Mouse (Mus musculus): ENCODE measurements around the gene Mctp1. TPM values are rescaled to one million over a fixed set of nuclear protein-coding genes. Genes with fewer than 3 reads are reported as not detected.
A peak's percentile ranks its signal among the peaks of the same experiment; 100 is the strongest.
"Not testable (repeated sequence)": the region's sequence is repeated elsewhere in the genome, so short reads cannot be mapped to it uniquely, and the experiment has no call there.

The Mctp1 gene
- 46.0 to 66.4 TPM (median 46.1 TPM) in 3 replicates for total RNA-seq (2017)

DNA sequence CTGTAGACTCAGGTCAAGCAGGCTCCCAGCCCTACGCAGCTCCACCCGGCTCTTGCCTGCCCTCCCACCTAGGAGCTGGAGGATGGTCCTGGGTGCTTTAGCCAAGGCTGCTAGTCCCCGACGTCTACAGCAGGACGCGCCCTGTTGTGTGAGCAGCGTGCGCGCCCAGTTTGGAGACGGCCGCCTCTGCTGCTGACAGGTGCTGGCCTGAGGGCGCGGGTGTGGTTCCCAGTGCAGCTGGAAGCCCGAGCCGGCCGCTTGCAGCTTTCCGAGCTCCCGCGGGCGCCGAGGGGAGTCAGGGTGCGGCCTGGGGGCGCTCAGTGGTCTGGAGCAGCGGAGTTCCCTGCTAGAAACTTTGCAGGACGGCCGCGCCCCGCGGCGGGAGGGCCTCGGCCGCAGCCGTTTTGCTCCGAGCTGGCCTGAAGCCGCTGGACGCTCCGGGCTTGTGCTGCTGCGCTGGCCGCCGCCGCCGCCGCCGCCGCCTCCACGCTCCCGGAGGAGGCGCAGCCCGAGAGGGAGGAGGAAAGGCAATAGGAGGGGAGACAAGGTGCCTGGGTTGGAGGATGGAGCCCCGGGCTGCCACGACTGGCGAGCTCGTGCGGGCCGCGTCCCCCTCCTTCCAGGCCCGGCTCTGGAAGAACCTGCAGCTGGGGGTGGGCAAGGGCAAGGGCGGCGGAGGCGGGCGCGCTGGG lies at the start of gene Mctp1:
Mctp1 (plus strand) TSS at position 564 of the 692 bp plus-strand sequence.
- peak; percentile 34; the same call in 1 of the 2 replicates for ATAC-seq (replicated peaks; ENCODE audit: insufficient number of reproducible peaks, low FRiP score, low TSS enrichment, poor library complexity, severe bottlenecking)

DNA sequence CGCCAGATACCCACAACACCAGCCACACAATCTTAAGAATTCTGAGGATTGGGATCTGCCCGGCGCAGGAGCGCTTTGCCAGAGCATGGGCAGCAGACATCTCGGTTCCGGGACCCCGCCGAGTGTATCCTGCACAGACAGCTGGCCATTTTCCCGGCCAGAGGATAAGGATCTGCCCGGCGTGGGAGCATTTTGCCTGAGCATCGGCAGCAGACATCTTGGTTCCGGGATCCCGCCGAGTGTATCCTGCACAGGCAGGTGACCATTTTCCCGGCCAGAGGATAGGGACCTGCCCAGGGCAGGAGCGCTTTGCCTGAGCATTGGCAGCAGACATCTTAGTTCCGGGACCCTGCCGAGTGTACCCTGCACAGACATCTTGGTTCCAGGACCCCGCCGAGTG lies 38.4 kb upstream of the Mctp1 start:
- not testable (repeated sequence) for ATAC-seq (replicated peaks; ENCODE audit: insufficient number of reproducible peaks, low FRiP score, low TSS enrichment, poor library complexity, severe bottlenecking)

DNA sequence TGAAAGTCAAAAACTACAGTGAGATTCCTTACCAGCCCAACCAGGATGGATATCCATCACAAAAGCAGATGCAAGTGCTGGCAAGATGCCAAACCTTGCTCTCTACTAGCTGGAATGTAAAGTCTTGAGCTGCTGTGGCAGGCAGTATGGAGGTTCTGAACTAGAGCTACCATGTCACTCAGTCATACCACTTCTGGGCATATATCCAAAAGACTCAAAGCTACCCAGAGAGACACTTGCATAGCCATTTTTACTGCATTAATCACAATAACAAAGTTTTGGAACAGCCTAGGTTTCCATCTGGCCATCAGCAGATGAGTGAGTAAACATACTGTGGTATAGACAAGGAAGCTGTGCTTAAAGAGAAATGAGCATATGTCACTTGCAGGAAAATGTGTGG lies 25.6 kb upstream of the Mctp1 start:
- ATAC-seq (replicated peaks; ENCODE audit: insufficient number of reproducible peaks, low FRiP score, low TSS enrichment, poor library complexity, severe bottlenecking): no peak

DNA sequence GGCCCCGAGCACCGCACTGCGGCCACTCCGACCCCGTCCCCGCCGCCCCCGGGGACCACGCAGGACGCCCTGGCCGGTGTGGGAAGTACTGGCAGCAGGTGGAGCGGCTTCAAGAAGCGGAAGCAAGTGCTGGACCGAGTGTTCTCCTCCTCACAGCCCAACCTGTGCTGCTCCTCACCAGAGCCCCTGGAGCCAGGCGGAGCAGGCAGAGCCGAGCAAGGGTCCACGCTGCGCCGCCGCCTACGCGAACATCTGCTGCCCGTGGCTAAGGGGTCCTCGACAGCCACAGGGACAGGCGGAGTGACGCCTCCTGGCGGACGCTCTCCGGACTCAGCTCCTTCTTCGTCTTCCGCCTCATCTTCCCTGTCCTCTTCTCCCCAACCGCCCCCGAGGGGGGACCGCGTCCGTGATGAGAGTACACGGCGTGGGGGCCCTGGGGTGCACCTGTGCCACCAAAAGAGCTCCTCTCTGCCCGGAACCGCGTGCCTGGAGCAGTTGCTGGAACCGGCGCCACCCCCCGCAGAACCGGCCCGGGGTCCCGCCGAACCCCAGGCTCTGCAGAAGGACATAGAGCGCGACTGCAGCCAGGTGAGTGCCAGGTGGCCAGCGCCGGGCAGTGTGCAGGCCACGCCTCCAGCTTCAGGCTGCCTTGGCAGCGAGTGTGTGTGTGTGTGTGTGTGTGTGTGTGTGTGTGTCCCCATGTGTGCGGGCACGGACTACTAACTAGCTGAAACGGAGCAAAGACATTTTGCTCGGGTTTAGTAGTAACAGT lies 515 bp downstream of the Mctp1 start:
- ATAC-seq (replicated peaks; ENCODE audit: insufficient number of reproducible peaks, low FRiP score, low TSS enrichment, poor library complexity, severe bottlenecking): peak; percentile 47; the same call in 1 of the 2 replicates

DNA sequence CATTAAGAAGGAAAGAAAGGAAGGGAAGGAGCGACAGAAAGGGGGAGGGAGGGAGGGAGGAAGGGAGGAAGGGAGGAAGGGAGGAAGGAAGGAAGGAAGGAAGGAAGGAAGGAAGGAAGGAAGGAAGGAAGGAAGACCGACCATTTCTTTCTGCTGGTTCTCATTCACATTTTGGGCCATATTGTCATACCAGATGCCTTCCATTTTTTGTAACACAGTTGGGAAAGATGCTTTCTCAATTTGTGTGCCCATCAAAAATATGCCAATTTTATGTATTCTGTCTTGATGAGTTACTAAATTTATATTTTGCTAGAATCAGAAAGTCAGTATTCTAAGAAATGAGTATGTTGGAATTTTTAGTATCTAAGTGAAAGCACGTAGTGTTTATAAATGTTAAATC lies 4.3 kb downstream of the Mctp1 start:
- no peak for ATAC-seq (replicated peaks; ENCODE audit: insufficient number of reproducible peaks, low FRiP score, low TSS enrichment, poor library complexity, severe bottlenecking)

DNA sequence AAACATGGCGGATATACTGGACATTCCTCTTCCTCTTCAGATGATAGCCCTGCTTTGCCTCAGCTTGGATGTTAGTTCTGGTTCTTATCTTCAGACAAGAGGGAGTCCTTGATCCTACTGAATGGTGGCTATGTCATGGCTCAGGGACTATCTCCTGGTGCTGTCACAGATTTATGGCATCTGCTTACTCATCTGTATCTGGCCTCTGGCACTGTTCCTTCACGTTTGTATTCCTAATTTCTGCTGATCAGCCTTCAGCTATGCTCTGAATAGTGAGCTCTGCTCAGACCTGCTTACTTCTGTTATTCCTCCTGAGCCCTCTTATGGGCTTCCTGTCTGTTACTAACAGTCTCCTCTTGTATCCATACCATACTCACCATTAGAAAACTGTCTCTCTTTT lies 7.6 kb downstream of the Mctp1 start:
- no peak for ATAC-seq (replicated peaks; ENCODE audit: insufficient number of reproducible peaks, low FRiP score, low TSS enrichment, poor library complexity, severe bottlenecking)

DNA sequence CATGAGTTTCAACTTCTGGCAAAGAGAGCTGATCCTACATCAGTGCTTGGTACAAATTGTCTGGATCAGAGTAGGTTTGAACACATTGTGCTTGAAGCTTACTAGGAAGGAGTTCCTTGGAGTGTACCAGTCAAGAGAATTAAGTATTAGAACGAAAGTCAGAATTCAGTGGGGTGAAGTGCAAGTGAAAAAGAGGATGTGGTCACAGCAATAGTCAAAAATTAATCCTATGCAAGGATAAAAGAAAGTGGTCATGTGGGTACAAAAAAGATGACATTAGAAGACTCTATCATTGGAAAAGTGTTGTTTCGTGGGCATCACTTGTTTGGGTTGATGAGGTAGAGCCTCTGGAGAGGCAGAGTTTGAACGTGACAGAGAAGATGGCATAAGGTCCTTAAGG lies 8.8 kb downstream of the Mctp1 start:
- 0 out of 2 replicates have a peak, but pooled peaks have one; percentile 40 for ATAC-seq (replicated peaks; ENCODE audit: insufficient number of reproducible peaks, low FRiP score, low TSS enrichment, poor library complexity, severe bottlenecking)

DNA sequence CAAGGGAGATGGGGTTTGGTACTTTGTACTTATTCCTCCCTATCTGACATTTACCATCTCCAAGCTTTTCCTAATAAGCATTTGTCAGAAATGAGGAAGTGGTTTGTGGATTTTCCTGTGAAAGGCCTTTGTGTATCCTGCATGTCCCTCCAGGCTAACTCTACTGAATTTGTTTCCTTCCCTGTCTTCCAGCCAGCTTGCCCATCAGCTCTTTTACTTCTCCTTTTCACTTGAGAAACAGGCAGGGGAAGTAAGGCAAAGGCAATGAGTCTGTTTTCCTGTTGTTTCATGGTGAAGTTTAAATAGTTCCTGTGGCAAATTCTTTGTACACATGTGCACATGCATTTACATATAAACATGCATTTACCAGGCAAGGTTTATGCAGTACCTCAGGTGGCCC lies 11.6 kb downstream of the Mctp1 start:
- ATAC-seq (replicated peaks; ENCODE audit: insufficient number of reproducible peaks, low FRiP score, low TSS enrichment, poor library complexity, severe bottlenecking): peak; percentile 66; the same call in 1 of the 2 replicates

DNA sequence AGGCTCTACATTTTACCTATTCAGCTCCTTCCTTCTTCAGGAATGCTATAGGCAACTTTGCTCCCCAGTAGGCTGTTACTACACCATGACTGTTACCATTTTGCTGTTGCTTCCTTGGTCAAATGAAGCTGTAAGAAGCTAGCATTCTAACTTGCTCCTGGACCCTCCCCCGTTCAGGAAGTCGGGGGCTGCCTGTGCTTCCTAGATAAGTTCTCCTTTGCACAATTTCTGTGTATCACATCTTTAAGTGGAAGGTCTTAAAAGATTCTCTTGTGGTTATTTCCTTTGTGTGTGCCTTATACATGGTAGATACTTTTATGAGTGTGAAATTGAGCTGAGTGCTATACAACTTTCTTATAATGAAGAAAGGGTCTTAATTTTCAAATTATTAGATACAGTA lies 25.0 kb downstream of the Mctp1 start:
- no peak for ATAC-seq (replicated peaks; ENCODE audit: insufficient number of reproducible peaks, low FRiP score, low TSS enrichment, poor library complexity, severe bottlenecking)

DNA sequence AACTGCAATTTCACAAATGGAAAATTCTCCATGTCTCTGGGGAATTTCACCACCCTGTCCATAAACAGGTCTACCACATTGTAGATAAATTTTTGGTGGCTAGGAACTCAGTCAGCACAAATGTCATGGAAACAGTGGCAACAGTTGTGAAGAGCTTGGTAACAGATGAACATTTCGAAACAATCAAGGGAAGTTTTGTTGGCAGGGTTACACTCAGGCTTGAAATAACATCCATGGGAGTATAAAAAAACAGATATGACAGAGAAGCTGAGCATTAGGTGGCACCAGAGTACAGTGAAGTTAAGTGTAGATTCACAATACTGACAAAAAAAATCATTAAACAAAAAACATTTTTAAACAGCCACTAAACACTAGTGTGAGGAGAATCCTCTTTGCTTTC lies 26.3 kb downstream of the Mctp1 start:
- ATAC-seq (replicated peaks; ENCODE audit: insufficient number of reproducible peaks, low FRiP score, low TSS enrichment, poor library complexity, severe bottlenecking): no peak

DNA sequence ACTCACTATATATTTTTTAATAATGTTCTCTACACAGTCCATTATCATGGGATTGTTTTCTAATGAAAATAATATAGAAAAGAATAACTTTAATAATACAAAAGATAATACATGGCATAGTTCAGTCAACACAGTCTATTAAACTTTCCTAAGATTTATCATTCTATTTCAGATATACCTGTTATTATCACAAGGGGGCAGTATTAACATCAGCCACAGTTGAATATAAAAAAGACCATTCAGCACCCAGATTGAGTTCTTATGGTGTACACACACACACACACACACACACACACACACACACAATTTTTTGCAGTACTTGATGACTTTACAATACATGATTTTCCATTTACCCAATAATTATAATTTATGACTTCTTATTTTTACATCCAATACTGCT lies 31.0 kb downstream of the Mctp1 start:
- ATAC-seq (replicated peaks; ENCODE audit: insufficient number of reproducible peaks, low FRiP score, low TSS enrichment, poor library complexity, severe bottlenecking): no peak

DNA sequence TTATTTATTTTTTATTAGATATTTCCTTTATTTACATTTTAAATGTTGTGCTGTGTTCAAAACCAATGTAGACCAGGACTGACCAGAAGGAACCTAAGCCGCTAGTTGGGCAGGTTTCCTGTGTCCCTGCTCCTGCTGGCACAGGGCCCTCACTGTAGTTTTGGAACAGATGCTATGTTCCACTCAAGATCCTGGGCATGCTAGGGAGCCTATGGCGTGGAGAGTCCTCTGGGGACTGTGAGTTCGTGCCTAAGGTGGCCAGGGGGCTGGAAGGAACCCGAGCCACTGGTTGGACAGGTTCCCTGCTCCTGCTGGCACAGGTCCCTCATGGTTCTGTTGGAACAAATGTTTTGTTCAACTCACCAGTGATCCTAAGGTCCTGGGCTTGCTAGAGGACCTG lies 35.8 kb downstream of the Mctp1 start:
- no peak for ATAC-seq (replicated peaks; ENCODE audit: insufficient number of reproducible peaks, low FRiP score, low TSS enrichment, poor library complexity, severe bottlenecking)

DNA sequence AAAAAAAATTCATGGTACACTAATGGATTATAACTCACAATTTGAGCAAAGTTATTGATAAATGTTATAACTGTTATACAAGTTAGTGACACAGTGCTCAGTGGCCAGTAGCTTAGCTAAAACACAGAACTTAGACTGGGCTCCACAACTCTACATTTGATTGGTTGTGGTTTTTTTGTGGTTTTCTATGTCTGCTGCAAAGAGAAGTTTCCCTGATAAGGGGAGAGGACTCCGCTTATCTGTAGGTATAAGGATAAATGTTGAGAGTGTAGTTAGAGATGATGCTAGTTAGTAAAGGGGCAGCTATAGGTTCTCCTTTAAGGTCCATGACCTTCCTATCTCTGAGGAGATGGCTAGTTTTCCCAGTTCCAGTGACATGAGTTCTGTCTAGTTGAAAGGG lies 36.7 kb downstream of the Mctp1 start:
- no peak for ATAC-seq (replicated peaks; ENCODE audit: insufficient number of reproducible peaks, low FRiP score, low TSS enrichment, poor library complexity, severe bottlenecking)

DNA sequence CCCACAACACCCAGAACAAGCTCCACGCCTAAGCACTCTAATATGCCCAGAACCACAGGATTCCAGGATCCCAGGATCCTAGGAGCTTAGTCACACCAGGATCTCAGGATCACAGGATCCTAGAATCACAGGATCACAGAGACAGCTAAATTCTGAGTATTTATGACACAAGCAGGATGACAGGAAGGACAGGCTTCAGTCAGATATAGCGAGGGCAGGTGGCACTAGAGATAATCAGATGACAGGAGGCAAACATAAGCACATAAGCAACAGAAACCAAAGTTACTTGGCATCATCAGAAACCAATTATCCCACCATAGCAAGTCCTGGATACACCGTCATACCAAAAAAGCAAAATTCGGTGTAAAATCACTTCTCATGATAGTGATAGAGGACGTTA lies 37.8 kb downstream of the Mctp1 start:
- ATAC-seq (replicated peaks; ENCODE audit: insufficient number of reproducible peaks, low FRiP score, low TSS enrichment, poor library complexity, severe bottlenecking): no peak

DNA sequence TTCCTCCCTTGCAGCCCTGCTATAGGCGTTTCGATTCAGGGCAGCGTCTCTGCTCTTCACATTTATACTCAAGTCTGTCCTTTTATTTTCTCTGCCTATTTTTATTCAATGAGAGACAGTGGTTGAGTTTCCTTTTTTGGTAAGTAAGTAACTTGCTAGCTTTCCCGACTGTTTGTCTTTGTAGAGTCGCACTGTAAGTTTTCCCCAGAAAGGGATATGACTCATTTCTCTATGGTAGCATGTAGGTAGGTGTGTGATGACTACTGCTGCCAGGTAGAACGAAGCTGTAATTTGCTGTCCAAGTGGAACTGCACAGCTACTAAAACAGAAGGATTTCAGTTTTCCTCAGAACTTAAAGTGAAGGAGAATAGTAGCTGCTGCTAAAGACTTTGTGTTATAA lies 45.1 kb downstream of the Mctp1 start:
- ATAC-seq (replicated peaks; ENCODE audit: insufficient number of reproducible peaks, low FRiP score, low TSS enrichment, poor library complexity, severe bottlenecking): no peak

DNA sequence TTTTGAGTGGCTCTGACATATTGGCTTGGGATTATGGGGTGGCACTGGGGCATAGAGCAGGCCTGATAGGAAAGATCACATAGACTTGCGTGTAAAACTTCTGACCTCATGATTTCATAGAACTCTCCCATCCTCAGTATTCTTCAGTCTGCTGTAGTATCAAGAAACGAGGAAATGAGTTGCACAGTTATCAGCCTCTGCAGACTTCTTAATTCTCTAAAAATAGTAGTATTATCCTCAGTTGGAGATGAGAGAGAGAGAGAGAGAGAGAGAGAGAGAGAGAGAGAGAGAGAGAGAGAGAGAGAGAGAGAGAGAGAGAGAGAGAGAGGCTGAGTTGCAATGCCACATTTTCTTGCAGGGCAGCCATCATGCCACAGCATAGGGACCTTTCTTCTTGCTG lies 45.6 kb downstream of the Mctp1 start:
- ATAC-seq (replicated peaks; ENCODE audit: insufficient number of reproducible peaks, low FRiP score, low TSS enrichment, poor library complexity, severe bottlenecking): no peak

DNA sequence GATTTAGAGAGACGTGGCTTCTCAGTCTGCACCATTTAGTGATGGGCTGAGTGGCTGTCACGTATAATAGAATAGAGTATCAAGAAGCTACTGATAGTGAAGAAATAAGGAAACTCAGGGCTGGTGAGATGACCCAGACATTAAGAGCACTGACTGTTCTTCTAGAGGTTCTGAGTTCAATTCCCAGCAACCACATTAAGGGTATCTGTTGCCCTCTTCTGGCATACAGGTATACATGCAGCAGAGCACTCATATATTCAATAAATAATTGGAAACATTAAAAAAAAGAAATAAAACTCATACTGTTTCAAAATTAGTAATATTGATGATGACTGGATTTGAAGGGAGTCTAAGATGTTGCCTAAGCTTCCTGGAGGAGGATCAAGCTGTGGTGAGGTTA lies 47.6 kb downstream of the Mctp1 start:
- no peak for ATAC-seq (replicated peaks; ENCODE audit: insufficient number of reproducible peaks, low FRiP score, low TSS enrichment, poor library complexity, severe bottlenecking)

DNA sequence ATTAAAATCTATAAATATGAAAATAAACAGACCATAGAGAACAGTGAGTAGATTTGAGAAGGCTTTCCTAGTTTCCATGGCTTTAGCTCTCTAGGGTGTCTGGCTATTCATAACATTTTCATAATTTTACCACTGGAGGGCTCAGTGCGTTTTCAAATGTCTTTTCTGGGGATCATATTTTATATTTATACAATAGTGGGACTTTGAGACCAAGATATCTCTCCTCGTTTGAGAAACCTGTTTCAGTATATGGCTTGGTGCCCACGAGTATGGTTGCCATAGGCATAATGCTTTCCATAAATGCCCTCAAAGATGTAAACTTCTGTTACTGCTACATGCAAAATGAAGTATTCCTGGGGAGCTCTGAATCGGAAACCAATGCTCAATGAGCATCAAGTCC lies 49.1 kb downstream of the Mctp1 start:
- no peak for ATAC-seq (replicated peaks; ENCODE audit: insufficient number of reproducible peaks, low FRiP score, low TSS enrichment, poor library complexity, severe bottlenecking)

DNA sequence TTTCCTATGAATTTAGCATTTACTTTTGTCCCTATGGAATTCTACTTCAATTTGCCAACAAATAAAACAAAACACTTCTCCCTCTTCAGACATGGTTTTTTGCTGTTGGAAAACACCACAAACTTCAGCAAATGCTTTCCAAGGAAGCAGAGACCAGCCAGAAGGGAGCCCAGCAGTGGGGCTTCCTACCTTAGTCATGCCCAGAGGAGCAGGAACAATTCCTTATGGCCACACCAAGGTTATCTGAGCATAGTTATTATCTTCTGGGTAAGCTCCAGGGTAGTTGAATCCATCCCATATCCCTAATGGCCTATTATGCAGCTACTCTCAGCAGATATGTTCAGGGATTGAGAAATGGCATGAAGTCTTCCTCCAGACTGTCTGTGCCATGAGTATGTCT lies 52.1 kb downstream of the Mctp1 start:
- ATAC-seq (replicated peaks; ENCODE audit: insufficient number of reproducible peaks, low FRiP score, low TSS enrichment, poor library complexity, severe bottlenecking): no peak

DNA sequence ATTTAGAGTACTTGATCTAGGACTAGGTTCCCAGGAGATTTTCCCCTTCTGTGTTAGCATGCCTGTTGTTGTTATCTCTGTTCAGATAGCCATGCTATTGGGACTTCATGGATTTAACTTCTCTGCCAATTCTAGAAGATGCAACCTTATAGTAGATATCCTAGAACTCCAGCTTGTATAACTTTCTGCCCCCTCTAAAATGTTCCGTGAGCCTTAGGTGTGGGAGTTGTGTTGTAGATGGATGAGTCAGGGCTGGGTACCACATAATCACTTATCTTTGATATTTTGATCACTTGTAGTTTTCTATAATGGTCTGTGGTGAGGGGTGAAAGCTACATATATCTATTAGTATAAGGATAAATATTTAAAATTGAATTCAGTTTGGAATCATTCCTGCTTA lies 54.4 kb downstream of the Mctp1 start:
- ATAC-seq (replicated peaks; ENCODE audit: insufficient number of reproducible peaks, low FRiP score, low TSS enrichment, poor library complexity, severe bottlenecking): no peak

All from monocyte, adult 5-6 weeks (primary cell).